Mouse (Mus musculus) MEL (cell line): ENCODE results near the gene D17Wsu92e. TPM values are rescaled to one million over a fixed set of nuclear protein-coding genes. Genes with fewer than 3 reads are reported as not detected.

Experiments used
- DNase-seq: peaks from one replicate; pipeline ENCODE4 v3.0.0; 2011; ENCODE audit warnings: low read depth, low spot score
- H3K27ac ChIP-seq: 2 replicates; pipeline ENCODE4 v1.5.1; 2012; ENCODE audit warnings: low read depth, mild to moderate bottlenecking, control low read depth, low read length, moderate library complexity; ENCODE audit not compliant: control insufficient read depth
- H3K27me3 ChIP-seq, 2 experiments: fragments of 150-350 bp in 1 of 2; sonication (generic) in 1 of 2; 2 replicates each; pipeline ENCODE4 v1.6.1; 2012; ENCODE audit warnings: low read length in 2 of 2, mild to moderate bottlenecking in 2 of 2, improper control_type of control experiment in 1 of 2, moderate library complexity in 1 of 2; ENCODE audit not compliant: insufficient read depth in 2 of 2, control insufficient read depth in 1 of 2
- H3K36me3 ChIP-seq, 2 experiments: 2 replicates each; pipeline ENCODE4 v1.6.1; 2012 to 2014; ENCODE audit warnings: low read length in 2 of 2, improper control_type of control experiment in 1 of 2, inconsistent platforms in 1 of 2, mild to moderate bottlenecking in 1 of 2; ENCODE audit not compliant: insufficient read depth in 2 of 2, control insufficient read depth in 1 of 2
- H3K4me1 ChIP-seq, 2 experiments: fragments of 150-350 bp in 1 of 2; sonication (generic) in 1 of 2; 2 replicates each; pipeline ENCODE4 v1.6.1; 2012; ENCODE audit warnings: low read length in 2 of 2, improper control_type of control experiment in 1 of 2, mild to moderate bottlenecking in 1 of 2; ENCODE audit not compliant: insufficient read depth in 2 of 2, control insufficient read depth in 1 of 2
- H3K4me3 ChIP-seq, 2 experiments: fragments of 150-350 bp in 1 of 2; sonication (generic) in 1 of 2; 2 replicates each; pipeline ENCODE4 v1.5.1; 2012; ENCODE audit warnings: low read depth in 2 of 2, low read length in 2 of 2, mild to moderate bottlenecking in 2 of 2, moderate library complexity in 2 of 2, control low read depth in 1 of 2, improper control_type of control experiment in 1 of 2; ENCODE audit not compliant: control insufficient read depth in 1 of 2, insufficient read depth in 1 of 2
- H3K79me2 ChIP-seq: 2 replicates; pipeline ENCODE4 v1.6.1; 2012; ENCODE audit warnings: mild to moderate bottlenecking, low read length, moderate library complexity; ENCODE audit not compliant: control insufficient read depth, poor library complexity, insufficient read depth
- H3K9ac ChIP-seq: 2 replicates; pipeline ENCODE4 v1.6.1; 2012; ENCODE audit warnings: low read depth, mild to moderate bottlenecking, control low read depth, low read length, moderate library complexity; ENCODE audit not compliant: control insufficient read depth, poor library complexity, severe bottlenecking
- H3K9me3 ChIP-seq: fragments of 150-350 bp; sonication (generic); replicated peaks from 2 replicates; pipeline ENCODE4 v1.6.1; 2012; ENCODE audit warnings: mild to moderate bottlenecking, low read length, improper control_type of control experiment, moderate library complexity; ENCODE audit not compliant: insufficient read depth
- CHD2 ChIP-seq: IDR thresholded peaks from 2 replicates; pipeline ENCODE4 v1.6.1; 2011; ENCODE audit warnings: low read length, improper control_type of control experiment
- CTCF ChIP-seq, 3 experiments: IDR thresholded peaks in 2 of 3; conservative IDR thresholded peaks in 1 of 3; 2 replicates each; pipeline ENCODE4 v1.5.1; 2011 to 2012; ENCODE audit warnings: low read length in 3 of 3, low read depth in 2 of 3, mild to moderate bottlenecking in 2 of 3, improper control_type of control experiment in 1 of 3, inconsistent platforms in 1 of 3, mixed read lengths in 1 of 3, moderate library complexity in 1 of 3; ENCODE audit not compliant: control insufficient read depth in 1 of 3, insufficient read depth in 1 of 3, poor library complexity in 1 of 3, severe bottlenecking in 1 of 3
- E2F4 ChIP-seq: IDR thresholded peaks from 2 replicates; pipeline ENCODE4 v1.6.1; 2011; ENCODE audit warnings: low read depth, low read length, improper control_type of control experiment, borderline replicate concordance
- ELF1 ChIP-seq: IDR thresholded peaks from 2 replicates; pipeline ENCODE4 v1.6.1; 2014; ENCODE audit warnings: low read depth, mild to moderate bottlenecking, inconsistent platforms, low read length, improper control_type of control experiment, moderate library complexity
- ETS1 ChIP-seq: IDR thresholded peaks from 2 replicates; pipeline ENCODE4 v1.6.1; 2012; ENCODE audit warnings: low read depth, mild to moderate bottlenecking, inconsistent platforms, low read length, improper control_type of control experiment, moderate library complexity
- GABPA ChIP-seq: IDR thresholded peaks from 2 replicates; pipeline ENCODE4 v1.6.1; 2012; ENCODE audit warnings: low read depth, mild to moderate bottlenecking, inconsistent platforms, low read length, improper control_type of control experiment, moderate library complexity
- GATA1 ChIP-seq: IDR thresholded peaks from 2 replicates; pipeline ENCODE4 v1.6.1; 2011; ENCODE audit warnings: low read depth, low read length, improper control_type of control experiment
- MAFK ChIP-seq: IDR thresholded peaks from 2 replicates; pipeline ENCODE4 v1.6.1; 2011; ENCODE audit warnings: low read depth, mild to moderate bottlenecking, low read length, improper control_type of control experiment, borderline replicate concordance
- MYC ChIP-seq: IDR thresholded peaks from 2 replicates; pipeline ENCODE4 v1.6.1; 2011; ENCODE audit warnings: low read depth, mild to moderate bottlenecking, low read length, improper control_type of control experiment, moderate library complexity
- NRF1 ChIP-seq: IDR thresholded peaks from 2 replicates; pipeline ENCODE4 v1.6.1; 2014; ENCODE audit warnings: low read depth, mild to moderate bottlenecking, inconsistent platforms, low read length, improper control_type of control experiment, moderate library complexity; ENCODE audit not compliant: poor library complexity, insufficient read depth, severe bottlenecking
- RAD21 ChIP-seq: IDR thresholded peaks from 2 replicates; pipeline ENCODE4 v1.6.1; 2011; ENCODE audit warnings: mild to moderate bottlenecking, low read depth, low read length, improper control_type of control experiment
- RCOR1 ChIP-seq: IDR thresholded peaks from 2 replicates; pipeline ENCODE4 v1.6.1; 2012; ENCODE audit warnings: low read depth, mild to moderate bottlenecking, inconsistent platforms, low read length, improper control_type of control experiment
- SIN3A ChIP-seq: IDR thresholded peaks from 2 replicates; pipeline ENCODE4 v1.6.1; 2012; ENCODE audit warnings: low read length, improper control_type of control experiment, inconsistent platforms
- TAL1 ChIP-seq: IDR thresholded peaks from 2 replicates; pipeline ENCODE4 v1.6.1; 2012; ENCODE audit warnings: mild to moderate bottlenecking, inconsistent platforms, low read length, moderate library complexity, mixed read lengths
- TBP ChIP-seq: IDR thresholded peaks from 2 replicates; pipeline ENCODE4 v1.8.0; 2011; ENCODE audit warnings: low read depth, low read length, improper control_type of control experiment
- TCF12 ChIP-seq: IDR thresholded peaks from 2 replicates; pipeline ENCODE4 v1.6.1; 2014; ENCODE audit warnings: low read depth, mild to moderate bottlenecking, inconsistent platforms, low read length, improper control_type of control experiment, moderate library complexity
- UBTF ChIP-seq: IDR thresholded peaks from 2 replicates; pipeline ENCODE4 v1.6.1; 2012; ENCODE audit warnings: low read depth, mild to moderate bottlenecking, inconsistent platforms, low read length, improper control_type of control experiment, moderate library complexity, borderline replicate concordance; ENCODE audit not compliant: insufficient read depth
- USF1 ChIP-seq: IDR thresholded peaks from 2 replicates; pipeline ENCODE4 v1.6.1; 2014; ENCODE audit warnings: low read depth, mild to moderate bottlenecking, inconsistent platforms, low read length, improper control_type of control experiment, moderate library complexity
- ZC3H11A ChIP-seq: IDR thresholded peaks from 2 replicates; pipeline ENCODE4 v1.6.1; 2012; ENCODE audit warnings: low read depth, mild to moderate bottlenecking, inconsistent platforms, low read length, improper control_type of control experiment
- ZKSCAN1 ChIP-seq: IDR thresholded peaks from 2 replicates; pipeline ENCODE4 v1.6.1; 2012; ENCODE audit warnings: low read depth, mild to moderate bottlenecking, inconsistent platforms, low read length, improper control_type of control experiment, moderate library complexity
- ZNF384 ChIP-seq: IDR thresholded peaks from 2 replicates; pipeline ENCODE4 v1.6.1; 2012; ENCODE audit warnings: low read depth, mild to moderate bottlenecking, inconsistent platforms, low read length, improper control_type of control experiment
- polyA plus RNA-seq, 2 experiments: library from polyadenylated mRNA; stranded (reverse) in 1 of 2; unstranded in 1 of 2; fragments of >175 nt in 1 of 2; fragments of >200 nt in 1 of 2; gene quantifications; 2 replicates each; pipeline versions ENCODE4 v1.2.1 to v1.2.4; 2012; ENCODE audit warnings: low replicate concordance in 2 of 2, low read depth in 1 of 2; ENCODE audit not compliant: insufficient read length in 2 of 2, insufficient read depth in 1 of 2, missing spikeins in 1 of 2
- total RNA-seq: library from RNA; depleted of rRNA; stranded (reverse); fragments of 300-350 nt; gene quantifications from 2 replicates; pipeline ENCODE4 v1.2.3, GENCODE M21; 2012

D17Wsu92e gene
- total and polyA plus RNA-seq, 3 experiments: 72.5 to 108 TPM; not detected in 1

DNA sequence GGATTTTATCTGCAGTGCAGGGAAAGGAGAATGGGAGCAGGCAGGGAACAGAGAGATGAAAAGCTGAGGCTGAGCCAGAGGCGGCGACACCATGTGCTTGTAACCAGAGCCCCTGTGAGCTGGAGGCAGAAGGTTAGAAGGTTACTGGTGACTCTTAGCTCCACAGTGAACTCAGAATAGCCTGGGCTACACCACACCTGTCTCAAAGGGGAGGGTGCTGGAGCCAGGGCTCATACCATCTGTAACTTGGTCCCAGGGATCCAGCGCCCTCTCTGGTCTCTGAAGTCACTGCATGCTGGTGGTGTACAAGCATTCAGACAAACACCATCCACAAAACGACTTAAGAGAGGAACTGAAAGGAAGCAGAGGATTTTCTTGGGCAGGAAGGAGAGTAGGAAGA, 36.9 kb downstream of the D17Wsu92e start:
- H3K4me1 ChIP-seq: peaks cover 3 to 17% of the 10 kb centered on the region in 2 experiments; a peak in 3 of 4 replicates
- TF ChIP-seq ZC3H11A: no peak
- TF ChIP-seq CTCF (IDR thresholded peaks at IDR 0.05 in 2 of 3, conservative IDR thresholded peaks at IDR 0.05 in 1 of 3; ENCODE audit: control insufficient read depth in 1 of 3, insufficient read depth in 1 of 3, low read depth in 2 of 3, low read length in 3 of 3, poor library complexity in 1 of 3, severe bottlenecking in 1 of 3): peak; percentile 41 to 57 (median 47)

DNA sequence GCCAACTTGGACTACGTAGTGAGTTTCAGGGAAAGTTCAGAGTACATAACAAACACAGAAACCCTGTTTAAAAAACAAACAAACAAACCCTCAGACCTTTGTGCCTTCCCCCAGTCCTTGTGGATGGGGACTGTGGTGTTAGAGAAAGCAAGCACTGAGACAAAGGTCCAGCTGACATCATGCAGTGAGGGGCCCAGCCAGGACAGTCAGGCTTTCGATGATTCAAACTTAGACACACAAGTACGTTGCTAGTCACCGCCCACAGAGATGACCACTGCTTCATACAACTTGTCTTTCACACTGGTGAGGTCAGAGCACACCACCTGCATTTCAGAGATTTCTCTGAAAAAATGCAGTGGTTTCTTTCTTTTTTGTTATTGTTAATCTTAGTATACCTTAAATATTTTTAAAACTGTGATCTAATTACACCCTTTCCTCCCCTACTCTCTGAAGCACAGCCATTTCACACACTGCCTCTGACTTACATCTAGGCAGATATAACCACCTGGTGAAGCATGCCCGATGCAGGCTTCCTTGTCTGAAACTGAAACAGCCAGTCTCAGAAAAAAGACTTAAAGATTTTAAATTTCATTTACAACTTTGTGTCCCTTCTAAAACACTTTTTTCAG, 39.3 kb downstream of the D17Wsu92e start:
- H3K9ac ChIP-seq: no peak overlapping the region
- DNase-seq: no peak
- peaks cover under 1% of the 10 kb centered on the region for H3K79me2 ChIP-seq
- peaks cover 4 to 38% of the 10 kb centered on the region in 2 experiments for H3K36me3 ChIP-seq
- TF ChIP-seq TAL1: no peak
- no peak for TF ChIP-seq UBTF
- TF ChIP-seq E2F4: no peak
- TF ChIP-seq TBP: no peak
- TF ChIP-seq TCF12: no peak
- no peak for TF ChIP-seq RCOR1
- no peak for TF ChIP-seq ELF1
- TF ChIP-seq RAD21: no peak
- TF ChIP-seq SIN3A: no peak
- TF ChIP-seq GATA1: no peak
- no peaks in the 10 kb centered on the region for H3K27me3 ChIP-seq
- no peak overlapping the region for H3K4me3 ChIP-seq
- peaks cover 13 to 33% of the 10 kb centered on the region in 2 experiments for H3K4me1 ChIP-seq
- H3K9me3 ChIP-seq: no peaks in the 10 kb centered on the region
- H3K27ac ChIP-seq: no peak overlapping the region

More for the DNA sequence above, 36.9 kb downstream of the D17Wsu92e start:
- H3K9ac ChIP-seq: no peak overlapping the region
- no peaks in the 10 kb centered on the region for H3K27me3 ChIP-seq
- no peak overlapping the region for H3K4me3 ChIP-seq
- no peaks in the 10 kb centered on the region for H3K9me3 ChIP-seq
- DNase-seq: peak; percentile 53
- H3K79me2 ChIP-seq: peaks cover under 1% of the 10 kb centered on the region; the same call in 1 of the 2 replicates
- no peak overlapping the region for H3K27ac ChIP-seq
- peaks cover 11 to 18% of the 10 kb centered on the region in 2 experiments for H3K36me3 ChIP-seq

DNA sequence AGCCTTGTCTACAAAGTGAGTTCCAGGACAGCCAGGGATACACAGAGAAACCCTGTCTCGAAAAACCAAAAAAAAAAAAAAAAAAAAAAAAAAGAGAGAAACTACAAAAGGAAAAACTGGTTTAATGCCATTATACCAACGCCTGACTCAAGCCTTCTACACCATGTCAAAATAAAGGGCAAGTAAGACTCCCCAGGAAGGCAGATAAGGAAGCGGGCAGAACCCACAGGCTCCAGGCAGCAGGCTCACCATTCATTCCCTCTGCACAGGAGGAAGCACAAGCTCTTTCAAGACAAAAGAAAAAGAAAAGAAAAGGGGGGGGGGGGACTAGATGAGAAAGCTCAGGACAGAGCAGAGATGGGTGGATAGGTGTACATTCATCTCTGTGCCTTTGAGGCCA, 40.7 kb downstream of the D17Wsu92e start:
- Histone ChIP-seq H3K27ac (peak overlapping the region; percentile 68), H3K4me1 (peaks cover 13 to 33% of the 10 kb centered on the region in 2 experiments), H3K4me3 (no peak overlapping the region), H3K36me3 (peaks cover 0 to 38% of the 10 kb centered on the region in 2 experiments; a peak in 3 of 4 replicates), H3K9ac (no peak overlapping the region), H3K9me3 (no peaks in the 10 kb centered on the region), H3K79me2 (peaks cover 2% of the 10 kb centered on the region), H3K27me3 (no peaks in the 10 kb centered on the region)
- peak; percentile 80 for DNase-seq
- no peak for TF ChIP-seq GABPA
- TF ChIP-seq RCOR1: no peak
- no peak for TF ChIP-seq NRF1
- peak; percentile 41; the same call in 1 of the 2 replicates for TF ChIP-seq GATA1
- TF ChIP-seq ELF1: 0 out of 2 replicates have a peak, but pooled peaks have one; percentile 19
- TF ChIP-seq SIN3A: peak; percentile 36
- TF ChIP-seq TBP: peak; percentile 98
- peak; percentile 73 for TF ChIP-seq ZNF384
- no peak for TF ChIP-seq CTCF (IDR thresholded peaks at IDR 0.05 in 2 of 3, conservative IDR thresholded peaks at IDR 0.05 in 1 of 3; ENCODE audit: control insufficient read depth in 1 of 3, insufficient read depth in 1 of 3, low read depth in 2 of 3, low read length in 3 of 3, poor library complexity in 1 of 3, severe bottlenecking in 1 of 3)
- no peak for TF ChIP-seq MAFK
- TF ChIP-seq ZKSCAN1: no peak
- peak; percentile 100 for TF ChIP-seq UBTF
- TF ChIP-seq CHD2: no peak
- no peak for TF ChIP-seq MYC
- 0 out of 2 replicates have a peak, but pooled peaks have one; percentile 23 for TF ChIP-seq TCF12
- TF ChIP-seq USF1: no peak
- no peak for TF ChIP-seq ETS1
- no peak for TF ChIP-seq E2F4
